Mouse (Mus musculus): ENCODE results near the gene Cyth4.

Cyth4 gene

GRCm38 (mm10) chr15:78614536-78614935, 17.7 kb downstream of the Cyth4 start:
- DNase-seq (ENCODE audit: low read depth, low spot score), result no peak

GRCm38 (mm10) chr15:78616973-78617372, 20.1 kb downstream of the Cyth4 start:
- no peak for DNase-seq (ENCODE audit: low read depth, low spot score)

GRCm38 (mm10) chr15:78623426-78623825, 26.6 kb downstream of the Cyth4 start:
- peak; percentile 76 for DNase-seq (ENCODE audit: low read depth, low spot score)

- DNase-seq (ENCODE audit: low read depth, low spot score), result peak; percentile 90
These were observed 27.6 kb downstream of the Cyth4 start for GRCm38 (mm10) chr15:78624431-78624950.

- DNase-seq (ENCODE audit: low read depth, low spot score), result no peak
These were observed 28.1 kb downstream of the Cyth4 start for GRCm38 (mm10) chr15:78624961-78625360.

GRCm38 (mm10) chr15:78626285-78626684, 29.4 kb downstream of the Cyth4 start:
- no peak for DNase-seq (ENCODE audit: low read depth, low spot score)

GRCm38 (mm10) chr15:78632387-78632786, 35.5 kb downstream of the Cyth4 start:
- no peak for DNase-seq (ENCODE audit: low read depth, low spot score)

- no peak for DNase-seq (ENCODE audit: low read depth, low spot score)
These were observed 36.6 kb downstream of the Cyth4 start for GRCm38 (mm10) chr15:78633413-78633812.

- peak; percentile 95 for DNase-seq (ENCODE audit: low read depth, low spot score)
These were observed 37.4 kb downstream of the Cyth4 start for GRCm38 (mm10) chr15:78634095-78634737.

- peak; percentile 83 for DNase-seq (ENCODE audit: low read depth, low spot score)
These were observed 38.4 kb downstream of the Cyth4 start for GRCm38 (mm10) chr15:78635231-78635630.

- no peak for DNase-seq (ENCODE audit: low read depth, low spot score)
These were observed 46.8 kb downstream of the Cyth4 start for GRCm38 (mm10) chr15:78643633-78644032.

GRCm38 (mm10) chr15:78644606-78645005, 47.8 kb downstream of the Cyth4 start:
- peak; percentile 68 for DNase-seq (ENCODE audit: low read depth, low spot score)

GRCm38 (mm10) chr15:78647746-78648145, 50.9 kb downstream of the Cyth4 start:
- DNase-seq (ENCODE audit: low read depth, low spot score), result no peak

GRCm38 (mm10) chr15:78651169-78651568, 54.3 kb downstream of the Cyth4 start:
- DNase-seq (ENCODE audit: low read depth, low spot score), result no peak

GRCm38 (mm10) chr15:78664268-78664667, 67.4 kb downstream of the Cyth4 start:
- no peak for DNase-seq (ENCODE audit: low read depth, low spot score)

- DNase-seq (ENCODE audit: low read depth, low spot score), result no peak
These were observed 72.5 kb downstream of the Cyth4 start for GRCm38 (mm10) chr15:78669221-78669871.

- peak; percentile 73 for DNase-seq (ENCODE audit: low read depth, low spot score)
These were observed 73.5 kb downstream of the Cyth4 start for GRCm38 (mm10) chr15:78670341-78670740.

Data from brain, adult 2 months (tissue).